Mouse (Mus musculus) liver, postnatal 0 days (tissue): ENCODE data around the gene Lrrc75b.

ENCODE experiments used
- CTCF ChIP-seq: sonication (generic); IDR thresholded peaks from 2 replicates; pipeline ENCODE4 v1.5.1; 2016; ENCODE audit warnings: antibody characterized with exemption, low read depth
- EP300 ChIP-seq: IDR thresholded peaks from 2 replicates; pipeline ENCODE4 v1.6.1; 2016; ENCODE audit warnings: antibody characterized with exemption, low read depth, mild to moderate bottlenecking

DNA sequence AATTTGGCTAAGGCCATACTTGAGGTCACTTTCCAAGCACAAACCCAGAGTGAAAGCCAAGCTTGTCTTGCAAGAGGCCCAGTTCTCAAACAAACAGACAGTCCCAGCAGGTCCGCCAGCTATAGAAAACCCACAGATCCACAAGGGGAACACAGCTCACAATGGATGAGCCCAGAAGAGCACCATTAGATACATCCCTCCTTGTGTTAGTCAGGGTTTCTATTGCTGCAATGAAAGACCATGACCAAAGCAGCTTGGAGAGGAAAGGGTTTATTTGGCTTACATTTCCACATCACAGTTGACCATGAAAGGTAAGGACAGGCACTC is 26.4 kb upstream of the Lrrc75b start:
- no peak for TF ChIP-seq CTCF
- no peak for TF ChIP-seq EP300
